Mouse (Mus musculus): Measurements from ENCODE around the gene Efcc1. TPM values are rescaled to one million over a fixed set of nuclear protein-coding genes. Genes with fewer than 3 reads are reported as not detected.

Gene Efcc1
- total and polyA plus RNA-seq, 2 experiments from 2014 or later: 0.75 TPM; not detected in 1

DNA sequence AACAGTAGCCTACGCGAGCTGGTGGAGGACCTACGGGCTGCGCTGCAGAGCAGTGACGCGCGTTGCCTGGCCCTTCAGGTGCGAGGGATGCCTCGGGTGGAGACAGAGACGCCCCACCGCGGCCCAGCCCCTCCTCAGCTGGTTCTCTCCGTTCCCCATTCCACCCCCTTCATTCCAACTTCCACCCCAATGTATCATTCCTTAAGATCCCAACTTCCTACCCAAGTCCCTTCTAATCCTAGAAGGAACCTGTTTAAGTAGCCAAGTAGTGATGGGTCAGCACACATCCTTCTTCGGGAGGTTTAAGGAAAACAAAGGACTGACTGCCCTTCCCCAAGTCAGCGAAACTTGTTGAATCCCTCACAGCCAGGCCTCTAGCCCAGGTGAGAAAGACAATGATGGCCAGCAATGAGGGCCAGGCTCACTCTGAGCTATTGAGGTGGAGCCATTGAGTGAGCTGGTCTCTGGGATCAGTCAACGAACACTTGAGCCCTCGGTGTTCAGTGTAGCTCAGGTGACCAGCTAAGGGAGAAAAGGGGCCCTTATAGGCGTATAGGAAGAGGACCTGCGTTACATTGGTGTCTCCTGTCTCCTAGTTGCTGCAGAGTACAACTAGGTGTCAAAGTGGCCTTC, 910 bp downstream of the Efcc1 start:
- no peaks in the 10 kb centered on the region for H3K36me3 ChIP-seq (replicated peaks; ENCODE audit: control insufficient read depth, insufficient read depth, low read length)
- peak overlapping the region; percentile 59 for H3K4me3 ChIP-seq (ENCODE audit: low read depth, low read length)
- peaks cover 47% of the 10 kb centered on the region for H3K27me3 ChIP-seq (ENCODE audit: control insufficient read depth, insufficient read depth, low read length)
- peaks cover 19% of the 10 kb centered on the region; the same call in 1 of the 2 replicates for H3K4me1 ChIP-seq (ENCODE audit: control insufficient read depth, insufficient read depth)
- ATAC-seq (ENCODE audit: insufficient read depth, low read depth) (no peak), DNase-seq (ENCODE audit: low spot score) (no peak)
- 7% methylated on average over 19 of the region's 19 CpGs for WGBS
- H3K27ac ChIP-seq (ENCODE audit: low read depth): no peak overlapping the region
- H3K9ac ChIP-seq (replicated peaks; ENCODE audit: low read depth, low read length): no peak overlapping the region
- H3K9me3 ChIP-seq (replicated peaks; ENCODE audit: control insufficient read depth, low read length): no peaks in the 10 kb centered on the region
- H3K4me2 ChIP-seq (ENCODE audit: low read depth, low read length): peak overlapping the region; percentile 86
- TF ChIP-seq EP300 (IDR thresholded peaks at IDR 0.05; ENCODE audit: low read depth) (no peak), CTCF (IDR thresholded peaks at IDR 0.05; ENCODE audit: low read depth) (no peak)

DNA sequence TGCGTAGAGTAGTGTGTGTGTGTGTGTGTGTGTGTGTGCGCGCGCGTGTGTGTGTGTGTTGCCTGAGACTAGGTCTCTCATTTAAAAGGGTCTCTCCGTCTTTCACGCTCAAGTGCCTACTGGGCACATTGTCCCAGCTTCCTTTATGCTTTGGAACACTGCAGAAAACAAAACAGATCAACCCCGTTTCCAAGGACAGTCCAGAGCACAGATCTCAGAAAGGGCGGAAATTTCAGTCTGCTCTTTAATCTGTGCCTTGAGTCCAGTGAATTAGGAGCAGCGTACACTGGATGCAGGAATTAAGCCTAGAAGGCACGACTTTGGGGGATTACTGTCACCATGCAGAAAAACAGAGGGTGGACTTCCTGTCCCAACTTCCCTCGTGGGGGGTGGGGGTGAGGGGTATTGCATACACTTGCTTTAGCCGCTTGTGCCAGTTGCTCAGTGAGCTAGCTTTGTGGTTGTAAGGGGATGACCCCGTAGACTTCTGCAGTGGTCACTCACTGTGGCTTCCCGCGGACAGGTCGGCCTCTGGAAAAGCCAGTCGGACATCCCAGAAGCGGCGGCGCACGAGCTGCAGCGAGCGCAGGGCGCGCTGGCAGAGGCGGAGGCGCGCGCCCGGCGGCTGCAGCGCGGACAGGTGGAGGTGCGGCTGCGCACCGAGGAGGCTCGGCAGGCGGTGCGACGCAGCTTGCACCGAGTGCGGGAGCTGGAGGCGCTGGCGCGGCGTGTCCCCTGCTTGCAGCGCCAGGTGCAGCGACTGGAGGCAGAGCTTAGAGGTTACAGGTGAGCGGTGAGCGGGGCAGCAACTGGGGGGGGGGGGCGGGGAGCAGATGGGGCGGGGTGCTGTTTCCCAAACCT, 1.7 kb downstream of the Efcc1 start:
- no peaks in the 10 kb centered on the region for H3K9me3 ChIP-seq (replicated peaks; ENCODE audit: control insufficient read depth, low read length)
- H3K27ac ChIP-seq (ENCODE audit: low read depth): no peak overlapping the region
- no peak overlapping the region for H3K9ac ChIP-seq (replicated peaks; ENCODE audit: low read depth, low read length)
- H3K4me2 ChIP-seq (ENCODE audit: low read depth, low read length): peak overlapping the region; percentile 86
- 3% methylated on average over 51 of the region's 53 CpGs for WGBS
- DNase-seq (ENCODE audit: low spot score) (no peak), ATAC-seq (ENCODE audit: insufficient read depth, low read depth) (no peak)
- H3K4me1 ChIP-seq (ENCODE audit: control insufficient read depth, insufficient read depth): peaks cover 19% of the 10 kb centered on the region; the same call in 1 of the 2 replicates
- peak overlapping the region; percentile 45 for H3K4me3 ChIP-seq (ENCODE audit: low read depth, low read length)
- TF ChIP-seq EP300 (IDR thresholded peaks at IDR 0.05; ENCODE audit: low read depth): no peak
- no peak for TF ChIP-seq CTCF (IDR thresholded peaks at IDR 0.05; ENCODE audit: low read depth)
- peaks cover 47% of the 10 kb centered on the region for H3K27me3 ChIP-seq (ENCODE audit: control insufficient read depth, insufficient read depth, low read length)
- no peaks in the 10 kb centered on the region for H3K36me3 ChIP-seq (replicated peaks; ENCODE audit: control insufficient read depth, insufficient read depth, low read length)

DNA sequence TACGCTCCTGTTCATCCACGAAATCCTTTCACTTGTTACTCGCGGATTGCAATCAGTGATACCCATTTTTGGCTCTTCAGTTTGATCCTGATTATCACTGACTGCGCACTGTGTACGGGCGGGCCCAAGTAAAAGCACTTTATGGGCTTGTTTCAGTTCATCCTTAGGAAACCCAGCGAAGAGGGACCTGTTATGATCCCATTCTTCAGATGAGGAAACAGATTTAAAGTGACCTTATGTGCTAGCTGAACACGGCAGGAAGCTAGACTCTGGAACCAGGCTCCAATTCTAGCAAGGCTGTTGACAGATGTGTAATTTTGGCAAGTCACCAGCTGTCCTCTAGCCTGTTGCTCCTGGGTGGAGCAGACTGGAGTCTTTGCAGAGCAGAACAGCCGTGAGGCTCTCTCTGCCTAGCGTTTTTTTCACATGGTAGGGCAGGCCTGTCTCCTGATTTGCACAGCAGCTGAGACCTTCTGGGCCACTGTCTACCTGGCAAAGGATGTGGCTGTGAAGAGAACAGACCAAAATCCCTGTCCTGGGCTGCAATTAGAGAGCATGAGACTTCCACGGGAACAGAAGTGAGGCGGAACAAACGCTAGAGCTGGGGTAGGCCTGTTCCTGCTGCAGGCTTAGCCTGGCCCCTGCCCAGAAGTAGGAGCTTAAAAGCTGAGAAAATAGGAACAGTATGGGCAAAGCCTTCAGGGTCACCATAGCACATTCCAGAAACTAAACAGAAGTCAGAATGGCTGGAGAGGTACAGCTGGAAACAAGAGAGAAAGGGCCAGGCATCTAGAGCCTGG, 2.7 kb downstream of the Efcc1 start:
- Histone ChIP-seq H3K27me3 (ENCODE audit: control insufficient read depth, insufficient read depth, low read length) (peaks cover 47% of the 10 kb centered on the region), H3K9me3 (replicated peaks; ENCODE audit: control insufficient read depth, low read length) (no peaks in the 10 kb centered on the region), H3K36me3 (replicated peaks; ENCODE audit: control insufficient read depth, insufficient read depth, low read length) (no peaks in the 10 kb centered on the region), H3K4me3 (ENCODE audit: low read depth, low read length) (peak overlapping the region; percentile 45), H3K27ac (ENCODE audit: low read depth) (peak overlapping the region; percentile 41), H3K4me1 (ENCODE audit: control insufficient read depth, insufficient read depth) (peaks cover 19% of the 10 kb centered on the region; the same call in 1 of the 2 replicates), H3K9ac (replicated peaks; ENCODE audit: low read depth, low read length) (no peak overlapping the region), H3K4me2 (ENCODE audit: low read depth, low read length) (peak overlapping the region; percentile 86)
- no peak for TF ChIP-seq CTCF (IDR thresholded peaks at IDR 0.05; ENCODE audit: low read depth)
- no peak for TF ChIP-seq EP300 (IDR thresholded peaks at IDR 0.05; ENCODE audit: low read depth)
- DNase-seq (ENCODE audit: low spot score) (peak; percentile 75), ATAC-seq (ENCODE audit: insufficient read depth, low read depth) (peak; percentile 75)
- 27% methylated on average over 14 of the region's 14 CpGs for WGBS

DNA sequence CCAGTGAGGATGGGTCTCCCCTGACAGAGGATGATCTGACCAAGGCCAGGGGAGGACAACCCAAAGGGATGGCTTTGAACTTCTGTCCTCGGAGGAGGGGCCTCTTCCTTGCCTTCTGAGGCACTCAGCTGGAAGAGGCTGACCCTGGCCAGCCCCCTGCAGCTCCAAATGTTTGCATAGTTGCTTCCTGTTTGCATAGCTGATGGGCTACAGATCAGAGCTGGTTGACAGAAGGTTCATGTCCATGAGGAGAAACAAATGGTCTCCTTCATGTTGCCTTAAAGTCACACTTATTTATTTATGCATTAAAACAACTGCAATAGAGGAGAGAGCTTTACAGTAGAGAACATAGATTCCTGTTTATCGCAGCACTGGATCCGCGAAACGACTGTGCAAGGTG, 3.5 kb downstream of the Efcc1 start:
- no peak overlapping the region for H3K9ac ChIP-seq (replicated peaks; ENCODE audit: low read depth, low read length)
- H3K9me3 ChIP-seq (replicated peaks; ENCODE audit: control insufficient read depth, low read length): no peaks in the 10 kb centered on the region
- ATAC-seq (ENCODE audit: insufficient read depth, low read depth) (no peak), DNase-seq (ENCODE audit: low spot score) (no peak)
- H3K36me3 ChIP-seq (replicated peaks; ENCODE audit: control insufficient read depth, insufficient read depth, low read length): no peaks in the 10 kb centered on the region
- WGBS: 67% methylated on average over 5 of the region's 5 CpGs
- TF ChIP-seq EP300 (IDR thresholded peaks at IDR 0.05; ENCODE audit: low read depth) (no peak), CTCF (IDR thresholded peaks at IDR 0.05; ENCODE audit: low read depth) (no peak)
- H3K27me3 ChIP-seq (ENCODE audit: control insufficient read depth, insufficient read depth, low read length): peaks cover 44% of the 10 kb centered on the region
- H3K27ac ChIP-seq (ENCODE audit: low read depth): no peak overlapping the region
- H3K4me1 ChIP-seq (ENCODE audit: control insufficient read depth, insufficient read depth): peaks cover 19% of the 10 kb centered on the region; the same call in 1 of the 2 replicates
- no peak overlapping the region for H3K4me3 ChIP-seq (ENCODE audit: low read depth, low read length)
- H3K4me2 ChIP-seq (ENCODE audit: low read depth, low read length): no peak overlapping the region

DNA sequence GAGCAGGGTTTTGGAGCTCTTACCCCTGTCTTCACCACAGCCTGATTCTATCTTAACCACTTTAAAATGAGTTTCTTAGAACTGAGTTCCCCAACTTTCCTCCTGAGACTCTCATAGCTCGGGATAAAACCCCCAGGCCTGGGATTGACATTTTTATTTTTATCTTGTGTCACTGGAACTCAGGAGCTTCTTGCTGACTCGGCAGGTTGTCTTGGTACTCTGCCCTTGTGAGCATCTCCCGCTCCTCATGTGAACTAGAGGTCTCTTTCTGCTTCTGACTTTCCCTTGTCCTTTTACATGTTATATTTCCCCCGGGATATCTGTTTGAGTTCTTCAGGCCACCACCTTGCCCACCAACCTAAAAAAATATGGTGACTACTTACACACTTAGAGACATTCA, 6.3 kb downstream of the Efcc1 start:
- Histone ChIP-seq H3K4me1 (ENCODE audit: control insufficient read depth, insufficient read depth) (peaks cover 15% of the 10 kb centered on the region; the same call in 1 of the 2 replicates), H3K9ac (replicated peaks; ENCODE audit: low read depth, low read length) (no peak overlapping the region), H3K27me3 (ENCODE audit: control insufficient read depth, insufficient read depth, low read length) (peaks cover 19% of the 10 kb centered on the region), H3K4me3 (ENCODE audit: low read depth, low read length) (no peak overlapping the region), H3K4me2 (ENCODE audit: low read depth, low read length) (no peak overlapping the region), H3K27ac (ENCODE audit: low read depth) (no peak overlapping the region), H3K36me3 (replicated peaks; ENCODE audit: control insufficient read depth, insufficient read depth, low read length) (no peaks in the 10 kb centered on the region), H3K9me3 (replicated peaks; ENCODE audit: control insufficient read depth, low read length) (no peaks in the 10 kb centered on the region)
- 74% methylated on average over 4 of the region's 4 CpGs for WGBS
- DNase-seq (ENCODE audit: low spot score) (no peak), ATAC-seq (ENCODE audit: insufficient read depth, low read depth) (no peak)
- no peak for TF ChIP-seq CTCF (IDR thresholded peaks at IDR 0.05; ENCODE audit: low read depth)
- TF ChIP-seq EP300 (IDR thresholded peaks at IDR 0.05; ENCODE audit: low read depth): no peak
